Mouse (Mus musculus) ES-E14 (cell line): ENCODE measurements around the gene Pla2g12a.

ENCODE experiments used
- CHD2 ChIP-seq: IDR thresholded peaks from 2 replicates; pipeline ENCODE4 v1.6.1; 2014; ENCODE audit warnings: mild to moderate bottlenecking, low read depth, low read length, inconsistent platforms
- MAFK ChIP-seq: IDR thresholded peaks from 2 replicates; pipeline ENCODE4 v1.6.1; 2014; ENCODE audit warnings: mild to moderate bottlenecking, low read depth, low read length, inconsistent platforms; ENCODE audit not compliant: insufficient read depth
- ZC3H11A ChIP-seq: IDR thresholded peaks from 2 replicates; pipeline ENCODE4 v1.6.1; 2012; ENCODE audit warnings: low read depth, mild to moderate bottlenecking, inconsistent platforms, low read length, borderline replicate concordance

DNA sequence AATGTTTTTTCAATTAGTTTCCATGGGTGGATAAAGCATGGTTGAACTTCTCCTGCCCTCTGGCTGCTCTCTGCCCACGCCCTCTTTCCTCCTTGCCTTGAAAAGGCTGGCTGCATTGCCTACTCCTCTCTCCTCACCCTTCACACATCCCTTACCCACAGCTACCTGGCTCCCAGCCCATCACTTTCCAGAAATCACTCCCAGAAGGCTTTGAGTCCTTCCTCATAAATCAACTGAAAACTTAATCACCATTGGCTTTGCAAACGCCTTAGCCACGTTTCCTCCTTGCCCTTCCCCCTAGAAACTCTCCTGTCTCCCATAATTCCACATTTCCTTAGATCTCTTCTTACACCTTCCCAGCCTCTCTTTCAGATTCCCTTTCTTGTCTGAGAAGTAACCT is 59.4 kb downstream of the Pla2g12a start:
- TF ChIP-seq ZC3H11A (no peak), CHD2 (no peak), MAFK (no peak)
